Mouse (Mus musculus): ENCODE data around the gene Gm37240.
A peak's percentile ranks its signal among the peaks of the same experiment; 100 is the strongest.
"Not testable (repeated sequence)": the region's sequence is repeated elsewhere in the genome, so short reads cannot be mapped to it uniquely, and the experiment has no call there.

Gene Gm37240

GRCm38 (mm10) chr3:84649578-84650327 lies 1237.6 kb downstream of the Gm37240 start:
- no peak for DNase-seq

GRCm38 (mm10) chr3:84648069-84648468 lies 1239.2 kb downstream of the Gm37240 start:
- DNase-seq = not testable (repeated sequence)

GRCm38 (mm10) chr3:84647616-84648015 lies 1239.7 kb downstream of the Gm37240 start:
- no peak for DNase-seq

GRCm38 (mm10) chr3:84646331-84646845 lies 1240.9 kb downstream of the Gm37240 start:
- no peak for DNase-seq

- no peak for DNase-seq
Measured at GRCm38 (mm10) chr3:84646007-84646290, 1241.4 kb downstream of the Gm37240 start.

GRCm38 (mm10) chr3:84645156-84646006 lies 1241.9 kb downstream of the Gm37240 start:
- DNase-seq = no peak

- no peak for DNase-seq
Measured at GRCm38 (mm10) chr3:84642942-84643341, 1244.4 kb downstream of the Gm37240 start.

GRCm38 (mm10) chr3:84641391-84641790 lies 1245.9 kb downstream of the Gm37240 start:
- no peak for DNase-seq

GRCm38 (mm10) chr3:84640536-84640935 lies 1246.8 kb downstream of the Gm37240 start:
- DNase-seq = no peak

GRCm38 (mm10) chr3:84639767-84640500 lies 1247.4 kb downstream of the Gm37240 start:
- DNase-seq = no peak

- DNase-seq = no peak
Measured at GRCm38 (mm10) chr3:84638858-84639257, 1248.5 kb downstream of the Gm37240 start.

GRCm38 (mm10) chr3:84637890-84638578 lies 1249.3 kb downstream of the Gm37240 start:
- no peak for DNase-seq

- DNase-seq = no peak
Measured at GRCm38 (mm10) chr3:84637095-84637494, 1250.2 kb downstream of the Gm37240 start.

GRCm38 (mm10) chr3:84631586-84631985 lies 1255.7 kb downstream of the Gm37240 start:
- DNase-seq = no peak

GRCm38 (mm10) chr3:84622026-84622425 lies 1265.3 kb downstream of the Gm37240 start:
- DNase-seq = no peak

- no peak for DNase-seq
Measured at GRCm38 (mm10) chr3:84619725-84620124, 1267.6 kb downstream of the Gm37240 start.

GRCm38 (mm10) chr3:84619056-84619455 lies 1268.3 kb downstream of the Gm37240 start:
- DNase-seq = no peak

GRCm38 (mm10) chr3:84618627-84619026 lies 1268.7 kb downstream of the Gm37240 start:
- no peak for DNase-seq

- no peak for DNase-seq
Measured at GRCm38 (mm10) chr3:84615856-84616225, 1271.5 kb downstream of the Gm37240 start.

GRCm38 (mm10) chr3:84615050-84615855 lies 1272.1 kb downstream of the Gm37240 start:
- DNase-seq = peak; percentile 17

- no peak for DNase-seq
Measured at GRCm38 (mm10) chr3:84610183-84610710, 1277.1 kb downstream of the Gm37240 start.

GRCm38 (mm10) chr3:84603212-84603611 lies 1284.1 kb downstream of the Gm37240 start:
- DNase-seq = no peak

Measured in layer of hippocampus, adult 9-11 months (tissue).